Mouse (Mus musculus) MEL (cell line): ENCODE data around the gene 2310050C09Rik. TPM values are rescaled to one million over a fixed set of nuclear protein-coding genes. Genes with fewer than 3 reads are reported as not detected.

Experiments used
- DNase-seq: peaks from one replicate; pipeline ENCODE4 v3.0.0; 2011; ENCODE audit warnings: low read depth, low spot score
- H3K27ac ChIP-seq: 2 replicates; pipeline ENCODE4 v1.5.1; 2012; ENCODE audit warnings: low read depth, mild to moderate bottlenecking, control low read depth, low read length, moderate library complexity; ENCODE audit not compliant: control insufficient read depth
- H3K27me3 ChIP-seq, 2 experiments: fragments of 150-350 bp in 1 of 2; sonication (generic) in 1 of 2; 2 replicates each; pipeline ENCODE4 v1.6.1; 2012; ENCODE audit warnings: low read length in 2 of 2, mild to moderate bottlenecking in 2 of 2, improper control_type of control experiment in 1 of 2, moderate library complexity in 1 of 2; ENCODE audit not compliant: insufficient read depth in 2 of 2, control insufficient read depth in 1 of 2
- H3K36me3 ChIP-seq, 2 experiments: 2 replicates each; pipeline ENCODE4 v1.6.1; 2012 to 2014; ENCODE audit warnings: low read length in 2 of 2, improper control_type of control experiment in 1 of 2, inconsistent platforms in 1 of 2, mild to moderate bottlenecking in 1 of 2; ENCODE audit not compliant: insufficient read depth in 2 of 2, control insufficient read depth in 1 of 2
- H3K4me1 ChIP-seq, 2 experiments: fragments of 150-350 bp in 1 of 2; sonication (generic) in 1 of 2; 2 replicates each; pipeline ENCODE4 v1.6.1; 2012; ENCODE audit warnings: low read length in 2 of 2, improper control_type of control experiment in 1 of 2, mild to moderate bottlenecking in 1 of 2; ENCODE audit not compliant: insufficient read depth in 2 of 2, control insufficient read depth in 1 of 2
- H3K4me3 ChIP-seq, 2 experiments: fragments of 150-350 bp in 1 of 2; sonication (generic) in 1 of 2; 2 replicates each; pipeline ENCODE4 v1.5.1; 2012; ENCODE audit warnings: low read depth in 2 of 2, low read length in 2 of 2, mild to moderate bottlenecking in 2 of 2, moderate library complexity in 2 of 2, control low read depth in 1 of 2, improper control_type of control experiment in 1 of 2; ENCODE audit not compliant: control insufficient read depth in 1 of 2, insufficient read depth in 1 of 2
- H3K79me2 ChIP-seq: 2 replicates; pipeline ENCODE4 v1.6.1; 2012; ENCODE audit warnings: mild to moderate bottlenecking, low read length, moderate library complexity; ENCODE audit not compliant: control insufficient read depth, poor library complexity, insufficient read depth
- H3K9ac ChIP-seq: 2 replicates; pipeline ENCODE4 v1.6.1; 2012; ENCODE audit warnings: low read depth, mild to moderate bottlenecking, control low read depth, low read length, moderate library complexity; ENCODE audit not compliant: control insufficient read depth, poor library complexity, severe bottlenecking
- H3K9me3 ChIP-seq: fragments of 150-350 bp; sonication (generic); replicated peaks from 2 replicates; pipeline ENCODE4 v1.6.1; 2012; ENCODE audit warnings: mild to moderate bottlenecking, low read length, improper control_type of control experiment, moderate library complexity; ENCODE audit not compliant: insufficient read depth
- BHLHE40 ChIP-seq: IDR thresholded peaks from 2 replicates; pipeline ENCODE4 v1.6.1; 2012; ENCODE audit warnings: low read depth, mild to moderate bottlenecking, inconsistent platforms, low read length, improper control_type of control experiment, borderline replicate concordance
- CTCF ChIP-seq, 3 experiments: IDR thresholded peaks in 2 of 3; conservative IDR thresholded peaks in 1 of 3; 2 replicates each; pipeline ENCODE4 v1.5.1; 2011 to 2012; ENCODE audit warnings: low read length in 3 of 3, low read depth in 2 of 3, mild to moderate bottlenecking in 2 of 3, improper control_type of control experiment in 1 of 3, inconsistent platforms in 1 of 3, mixed read lengths in 1 of 3, moderate library complexity in 1 of 3; ENCODE audit not compliant: control insufficient read depth in 1 of 3, insufficient read depth in 1 of 3, poor library complexity in 1 of 3, severe bottlenecking in 1 of 3
- E2F4 ChIP-seq: IDR thresholded peaks from 2 replicates; pipeline ENCODE4 v1.6.1; 2011; ENCODE audit warnings: low read depth, low read length, improper control_type of control experiment, borderline replicate concordance
- ELF1 ChIP-seq: IDR thresholded peaks from 2 replicates; pipeline ENCODE4 v1.6.1; 2014; ENCODE audit warnings: low read depth, mild to moderate bottlenecking, inconsistent platforms, low read length, improper control_type of control experiment, moderate library complexity
- EP300 ChIP-seq, 2 experiments: IDR thresholded peaks; 2 replicates each; pipeline ENCODE4 v1.6.1; 2011; ENCODE audit warnings: improper control_type of control experiment in 2 of 2, low read length in 2 of 2, low read depth in 1 of 2, mild to moderate bottlenecking in 1 of 2
- GABPA ChIP-seq: IDR thresholded peaks from 2 replicates; pipeline ENCODE4 v1.6.1; 2012; ENCODE audit warnings: low read depth, mild to moderate bottlenecking, inconsistent platforms, low read length, improper control_type of control experiment, moderate library complexity
- GATA1 ChIP-seq: IDR thresholded peaks from 2 replicates; pipeline ENCODE4 v1.6.1; 2011; ENCODE audit warnings: low read depth, low read length, improper control_type of control experiment
- JUND ChIP-seq: IDR thresholded peaks from 2 replicates; pipeline ENCODE4 v1.6.1; 2011; ENCODE audit warnings: low read depth, mild to moderate bottlenecking, improper control_type of control experiment, low read length
- KAT2A ChIP-seq: conservative IDR thresholded peaks from 2 replicates; pipeline ENCODE4 v1.6.1; 2012; ENCODE audit warnings: low read depth, low read length, improper control_type of control experiment, inconsistent platforms
- MAX ChIP-seq: IDR thresholded peaks from 2 replicates; pipeline ENCODE4 v1.6.1; 2011; ENCODE audit warnings: low read length, improper control_type of control experiment
- MAZ ChIP-seq: IDR thresholded peaks from 2 replicates; pipeline ENCODE4 v1.6.1; 2012; ENCODE audit warnings: low read depth, mild to moderate bottlenecking, inconsistent platforms, low read length, improper control_type of control experiment
- MEF2A ChIP-seq: IDR thresholded peaks from 2 replicates; pipeline ENCODE4 v1.6.1; 2014; ENCODE audit warnings: low read depth, mild to moderate bottlenecking, inconsistent platforms, low read length, improper control_type of control experiment; ENCODE audit not compliant: poor library complexity, insufficient replicate concordance, severe bottlenecking; ENCODE audit errors: extremely low read depth
- MXI1 ChIP-seq: IDR thresholded peaks from 2 replicates; pipeline ENCODE4 v1.6.1; 2011; ENCODE audit warnings: mild to moderate bottlenecking, low read depth, low read length, improper control_type of control experiment
- MYB ChIP-seq: IDR thresholded peaks from 2 replicates; pipeline ENCODE4 v1.6.1; 2011; ENCODE audit warnings: mild to moderate bottlenecking, low read depth, low read length, improper control_type of control experiment
- NRF1 ChIP-seq: IDR thresholded peaks from 2 replicates; pipeline ENCODE4 v1.6.1; 2014; ENCODE audit warnings: low read depth, mild to moderate bottlenecking, inconsistent platforms, low read length, improper control_type of control experiment, moderate library complexity; ENCODE audit not compliant: poor library complexity, insufficient read depth, severe bottlenecking
- POLR2A ChIP-seq, 2 experiments: IDR thresholded peaks; 2 replicates each; pipeline ENCODE4 v1.6.1; 2011 to 2012; ENCODE audit warnings: low read length in 2 of 2, mild to moderate bottlenecking in 2 of 2, control low read depth in 1 of 2, improper control_type of control experiment in 1 of 2, low read depth in 1 of 2, moderate library complexity in 1 of 2; ENCODE audit not compliant: control insufficient read depth in 1 of 2, insufficient read depth in 1 of 2, poor library complexity in 1 of 2
- POLR2AphosphoS2 ChIP-seq: IDR thresholded peaks from 2 replicates; pipeline ENCODE4 v1.6.1; 2011; ENCODE audit warnings: low read length, improper control_type of control experiment
- POLR2AphosphoS5 ChIP-seq: IDR thresholded peaks from 2 replicates; pipeline ENCODE4 v1.6.1; 2012; ENCODE audit warnings: low read depth, borderline replicate concordance, mild to moderate bottlenecking, inconsistent platforms, low read length, moderate library complexity, mixed read lengths
- RAD21 ChIP-seq: IDR thresholded peaks from 2 replicates; pipeline ENCODE4 v1.6.1; 2011; ENCODE audit warnings: mild to moderate bottlenecking, low read depth, low read length, improper control_type of control experiment
- SIN3A ChIP-seq: IDR thresholded peaks from 2 replicates; pipeline ENCODE4 v1.6.1; 2012; ENCODE audit warnings: low read length, improper control_type of control experiment, inconsistent platforms
- SMC3 ChIP-seq: IDR thresholded peaks from 2 replicates; pipeline ENCODE4 v1.6.1; 2011; ENCODE audit warnings: low read depth, low read length, improper control_type of control experiment
- TAL1 ChIP-seq: IDR thresholded peaks from 2 replicates; pipeline ENCODE4 v1.6.1; 2012; ENCODE audit warnings: mild to moderate bottlenecking, inconsistent platforms, low read length, moderate library complexity, mixed read lengths
- UBTF ChIP-seq: IDR thresholded peaks from 2 replicates; pipeline ENCODE4 v1.6.1; 2012; ENCODE audit warnings: low read depth, mild to moderate bottlenecking, inconsistent platforms, low read length, improper control_type of control experiment, moderate library complexity, borderline replicate concordance; ENCODE audit not compliant: insufficient read depth
- ZKSCAN1 ChIP-seq: IDR thresholded peaks from 2 replicates; pipeline ENCODE4 v1.6.1; 2012; ENCODE audit warnings: low read depth, mild to moderate bottlenecking, inconsistent platforms, low read length, improper control_type of control experiment, moderate library complexity
- polyA plus RNA-seq, 2 experiments: library from polyadenylated mRNA; stranded (reverse) in 1 of 2; unstranded in 1 of 2; fragments of >175 nt in 1 of 2; fragments of >200 nt in 1 of 2; gene quantifications; 2 replicates each; pipeline versions ENCODE4 v1.2.1 to v1.2.4; 2012; ENCODE audit warnings: low replicate concordance in 2 of 2, low read depth in 1 of 2; ENCODE audit not compliant: insufficient read length in 2 of 2, insufficient read depth in 1 of 2, missing spikeins in 1 of 2
- total RNA-seq: library from RNA; depleted of rRNA; stranded (reverse); fragments of 300-350 nt; gene quantifications from 2 replicates; pipeline ENCODE4 v1.2.3, GENCODE M21; 2012

Gene 2310050C09Rik
- total and polyA plus RNA-seq, 3 experiments, result not detected

DNA sequence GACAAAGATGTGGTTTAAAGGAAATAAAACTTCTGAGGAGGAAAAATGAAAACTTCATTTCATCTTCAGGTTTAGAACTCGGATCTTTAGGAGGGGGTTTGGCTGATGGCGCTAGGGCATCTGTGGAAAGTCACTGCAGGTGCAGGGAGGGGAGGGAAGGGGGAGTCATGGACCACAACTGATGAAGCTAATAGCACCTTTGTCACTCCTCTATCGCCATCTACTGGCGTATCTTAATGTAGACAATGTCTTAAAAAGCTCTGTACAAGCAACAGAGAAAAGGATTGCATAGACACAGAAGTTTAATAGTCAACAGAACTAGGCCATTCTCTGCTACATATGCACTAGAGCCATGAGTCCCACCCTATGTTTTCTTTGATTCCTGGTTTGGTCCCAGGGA lies 33.6 kb upstream of the 2310050C09Rik start:
- peak; percentile 29 for DNase-seq
- H3K27me3 ChIP-seq, result no peaks in the 10 kb centered on the region; a peak in 1 of 4 replicates
- no peaks in the 10 kb centered on the region for H3K36me3 ChIP-seq
- no peaks in the 10 kb centered on the region for H3K9me3 ChIP-seq
- H3K79me2 ChIP-seq, result no peaks in the 10 kb centered on the region
- no peaks in the 10 kb centered on the region for H3K4me1 ChIP-seq
- H3K4me3 ChIP-seq, result no peak overlapping the region
- H3K9ac ChIP-seq, result no peak overlapping the region
- H3K27ac ChIP-seq, result no peak overlapping the region
- TF ChIP-seq RAD21, result peak; percentile 31
- peak in 1 of 3 experiments; percentile 46; a peak in 2 of 6 replicates for TF ChIP-seq CTCF (IDR thresholded peaks at IDR 0.05 in 2 of 3, conservative IDR thresholded peaks at IDR 0.05 in 1 of 3; ENCODE audit: control insufficient read depth in 1 of 3, insufficient read depth in 1 of 3, low read depth in 2 of 3, low read length in 3 of 3, poor library complexity in 1 of 3, severe bottlenecking in 1 of 3)
- TF ChIP-seq SMC3, result peak; percentile 35
- no peak for TF ChIP-seq NRF1

- H3K4me3 ChIP-seq, result no peak overlapping the region
- DNase-seq, result peak; percentile 32
- H3K27me3 ChIP-seq, result no peaks in the 10 kb centered on the region; a peak in 1 of 4 replicates
- no peaks in the 10 kb centered on the region for H3K36me3 ChIP-seq
- no peak overlapping the region for H3K27ac ChIP-seq
- no peak for TF ChIP-seq KAT2A
- no peak for TF ChIP-seq MEF2A
- TF ChIP-seq CTCF (IDR thresholded peaks at IDR 0.05 in 2 of 3, conservative IDR thresholded peaks at IDR 0.05 in 1 of 3; ENCODE audit: control insufficient read depth in 1 of 3, insufficient read depth in 1 of 3, low read depth in 2 of 3, low read length in 3 of 3, poor library complexity in 1 of 3, severe bottlenecking in 1 of 3), result peak; percentile 58 to 66 (median 59)
- TF ChIP-seq TAL1, result no peak
- no peak for TF ChIP-seq JUND
- TF ChIP-seq RAD21, result peak; percentile 25
- peak; percentile 47 for TF ChIP-seq SMC3
- TF ChIP-seq POLR2A (IDR thresholded peaks at IDR 0.05; ENCODE audit: control insufficient read depth in 1 of 2, insufficient read depth in 1 of 2, low read depth in 1 of 2, low read length in 2 of 2, poor library complexity in 1 of 2), result no peak
- no peak for TF ChIP-seq EP300 (IDR thresholded peaks at IDR 0.05; ENCODE audit: low read depth in 1 of 2, low read length in 2 of 2)
- no peaks in the 10 kb centered on the region for H3K9me3 ChIP-seq
- H3K9ac ChIP-seq, result no peak overlapping the region
- no peaks in the 10 kb centered on the region for H3K79me2 ChIP-seq
- H3K4me1 ChIP-seq, result no peaks in the 10 kb centered on the region
Measured at GRCm38 (mm10) chr3:92902992-92903391, 33.0 kb upstream of the 2310050C09Rik start.

- Histone ChIP-seq H3K4me3 (no peak overlapping the region), H3K36me3 (no peaks in the 10 kb centered on the region), H3K27me3 (no peaks in the 10 kb centered on the region; a peak in 1 of 4 replicates), H3K4me1 (no peaks in the 10 kb centered on the region), H3K9ac (no peak overlapping the region), H3K27ac (no peak overlapping the region), H3K79me2 (no peaks in the 10 kb centered on the region), H3K9me3 (no peaks in the 10 kb centered on the region)
- no peak for DNase-seq
- TF ChIP-seq BHLHE40, result no peak
- TF ChIP-seq POLR2AphosphoS2, result no peak
- no peak for TF ChIP-seq MXI1
- TF ChIP-seq POLR2AphosphoS5, result no peak
- TF ChIP-seq UBTF, result no peak
- TF ChIP-seq CTCF (IDR thresholded peaks at IDR 0.05 in 2 of 3, conservative IDR thresholded peaks at IDR 0.05 in 1 of 3; ENCODE audit: control insufficient read depth in 1 of 3, insufficient read depth in 1 of 3, low read depth in 2 of 3, low read length in 3 of 3, poor library complexity in 1 of 3, severe bottlenecking in 1 of 3), result no peak
- no peak for TF ChIP-seq MAX
- no peak for TF ChIP-seq GATA1
- TF ChIP-seq ELF1, result no peak
- no peak for TF ChIP-seq E2F4
- no peak for TF ChIP-seq SIN3A
- no peak for TF ChIP-seq ZKSCAN1
- no peak for TF ChIP-seq MYB
- no peak for TF ChIP-seq POLR2A (IDR thresholded peaks at IDR 0.05; ENCODE audit: control insufficient read depth in 1 of 2, insufficient read depth in 1 of 2, low read depth in 1 of 2, low read length in 2 of 2, poor library complexity in 1 of 2)
- TF ChIP-seq MEF2A, result no peak
- TF ChIP-seq GABPA, result no peak
- no peak for TF ChIP-seq NRF1
- TF ChIP-seq MAZ, result no peak
Measured at GRCm38 (mm10) chr3:92894489-92894888, 24.5 kb upstream of the 2310050C09Rik start.
